Mouse (Mus musculus): ENCODE measurements around the gene Pkm.
A peak's percentile ranks its signal among the peaks of the same experiment; 100 is the strongest.

Pkm gene

DNA sequence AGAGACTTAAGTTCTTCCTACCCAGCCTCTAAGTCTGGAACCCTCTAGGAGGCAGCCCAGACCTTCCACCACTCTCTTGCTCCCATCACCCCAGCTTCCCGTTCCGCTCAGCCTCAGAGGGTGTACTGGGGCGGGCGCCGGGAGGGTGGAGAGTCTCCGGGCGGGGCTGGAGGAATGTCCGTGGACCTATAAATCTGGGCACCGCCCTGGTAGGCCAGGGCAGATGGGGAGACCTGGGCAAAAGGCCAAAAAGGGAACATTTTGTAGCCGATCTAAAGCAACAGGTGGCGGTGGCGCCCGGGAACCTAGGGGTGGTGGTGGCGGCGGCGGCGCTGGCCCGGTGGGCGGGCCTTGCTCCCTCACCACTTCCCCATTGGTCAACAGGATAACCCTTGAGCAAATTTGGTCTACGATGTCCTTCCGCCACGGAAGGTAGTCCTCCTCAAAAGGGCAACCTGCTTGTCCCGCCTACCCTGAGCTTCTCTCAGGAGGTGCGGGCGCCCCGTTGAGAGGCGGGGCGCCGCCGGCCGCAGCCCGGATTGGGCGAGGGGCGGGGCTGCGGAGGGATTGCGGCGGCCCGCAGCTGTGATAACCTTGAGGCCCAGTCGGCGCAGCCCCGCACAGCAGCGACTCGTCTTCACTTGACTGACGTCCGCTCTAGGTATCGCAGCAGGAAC is at the start of gene Pkm:
Gene Pkm (plus strand): TSS at position 411 of the 677 bp plus-strand sequence.
- peak; percentile 97 for DNase-seq

DNA sequence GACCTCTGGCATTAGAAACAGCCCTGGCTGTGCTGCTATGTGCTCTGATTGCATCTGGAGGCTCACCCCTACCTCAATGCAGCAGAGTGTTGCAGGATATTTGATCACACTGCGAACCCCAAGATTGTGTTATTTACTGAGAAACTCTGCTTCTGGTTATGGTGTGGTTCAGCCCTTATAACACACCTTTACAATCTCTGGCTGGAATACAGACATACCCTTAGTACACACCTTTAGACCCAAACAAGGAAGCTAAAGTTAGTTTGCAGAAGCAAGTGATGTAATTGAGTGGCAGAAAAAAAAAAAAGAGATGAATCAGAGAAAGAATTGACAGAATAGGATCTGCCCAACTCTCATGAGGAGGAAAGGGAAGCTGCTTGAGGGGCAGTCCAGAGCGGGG is 45.2 kb upstream of the Pkm start:
- no peak for DNase-seq

- no peak for DNase-seq
Observed at GRCm38 (mm10) chr9:59615797-59616196, 40.4 kb upstream of the Pkm start.

DNA sequence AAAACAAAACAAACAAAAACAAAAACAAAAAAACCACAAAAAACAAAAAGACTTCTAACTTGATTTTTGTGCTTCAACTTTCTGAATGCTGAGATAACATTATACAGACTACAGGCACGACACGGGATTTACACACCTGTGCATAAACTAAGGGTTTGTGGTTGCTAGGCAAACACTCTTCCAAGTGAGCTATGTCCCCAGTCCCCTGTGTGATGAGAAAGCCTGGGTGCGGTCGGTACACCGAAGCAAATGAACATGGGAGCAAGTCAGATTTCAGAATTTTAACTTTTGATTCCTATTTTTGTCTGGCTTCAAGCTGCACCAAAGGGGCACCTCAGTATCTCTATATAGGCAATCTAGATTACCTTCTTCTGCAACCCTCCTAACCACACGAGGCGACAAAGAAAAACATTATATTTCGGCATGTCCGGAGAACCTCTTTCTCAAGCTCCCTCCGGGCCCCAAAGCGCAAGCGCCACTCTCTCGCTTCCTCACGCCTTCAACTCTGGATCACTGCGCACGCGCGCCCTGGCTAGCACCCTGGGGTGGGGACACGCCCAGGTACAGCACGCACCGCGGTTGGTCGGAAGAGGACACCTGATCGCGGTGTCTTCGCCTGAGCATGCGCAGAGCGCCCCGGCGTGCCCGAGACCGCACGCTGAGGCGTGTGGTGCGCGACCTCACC is 39.4 kb upstream of the Pkm start, which contains the start of gene Parp6:
Gene Parp6 (plus strand): TSS at position 663 of the 685 bp plus-strand sequence.
- DNase-seq, result peak; percentile 100

- DNase-seq, result no peak
Observed at GRCm38 (mm10) chr9:59617307-59617973, 38.7 kb upstream of the Pkm start.

- DNase-seq, result no peak
Observed at GRCm38 (mm10) chr9:59638372-59638771, 17.8 kb upstream of the Pkm start.

DNA sequence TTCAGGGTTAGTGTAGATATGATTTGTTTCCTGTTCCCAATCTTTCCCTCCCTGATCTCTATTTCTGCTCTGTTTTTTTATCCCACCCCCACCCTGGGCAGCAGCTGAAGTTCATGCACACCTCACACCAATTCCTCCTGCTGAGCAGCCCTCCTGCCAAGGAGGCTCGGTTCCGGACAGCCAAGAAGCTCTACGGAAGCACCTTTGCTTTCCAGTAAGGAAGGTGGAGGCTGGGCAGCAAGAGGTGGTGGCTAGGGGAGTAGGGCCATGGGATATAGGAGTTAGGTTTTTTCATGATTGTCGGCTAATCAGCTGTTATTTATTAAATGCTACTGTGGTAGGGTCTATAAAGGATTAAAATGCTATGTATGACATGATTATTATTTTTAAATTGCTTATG is 16.2 kb upstream of the Pkm start:
- no peak for DNase-seq

DNA sequence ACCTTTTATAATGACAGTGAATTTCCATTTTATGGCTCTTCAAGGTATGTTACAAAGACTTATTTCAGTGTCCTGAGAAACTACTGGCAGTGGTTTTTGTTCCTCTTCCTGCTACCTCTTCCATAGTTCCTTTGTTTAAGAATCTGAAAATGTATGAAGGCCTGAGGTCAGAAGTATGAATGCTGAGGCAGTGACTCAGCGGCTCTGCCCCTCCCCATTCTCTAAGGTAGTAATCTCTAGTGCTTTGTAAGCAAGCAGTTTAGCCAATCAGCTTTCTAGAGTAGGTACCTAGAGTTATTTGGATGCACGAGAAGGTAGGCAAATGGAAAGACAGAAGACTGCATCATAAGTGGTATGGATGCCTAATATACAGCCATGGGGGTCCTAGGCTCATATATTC is 14.8 kb upstream of the Pkm start:
- DNase-seq, result no peak

- no peak for DNase-seq
Observed at GRCm38 (mm10) chr9:59649911-59650310, 6.3 kb upstream of the Pkm start.

GRCm38 (mm10) chr9:59653371-59653770 is 2.8 kb upstream of the Pkm start:
- peak in 1 of 2 experiments; percentile 22 for DNase-seq

DNA sequence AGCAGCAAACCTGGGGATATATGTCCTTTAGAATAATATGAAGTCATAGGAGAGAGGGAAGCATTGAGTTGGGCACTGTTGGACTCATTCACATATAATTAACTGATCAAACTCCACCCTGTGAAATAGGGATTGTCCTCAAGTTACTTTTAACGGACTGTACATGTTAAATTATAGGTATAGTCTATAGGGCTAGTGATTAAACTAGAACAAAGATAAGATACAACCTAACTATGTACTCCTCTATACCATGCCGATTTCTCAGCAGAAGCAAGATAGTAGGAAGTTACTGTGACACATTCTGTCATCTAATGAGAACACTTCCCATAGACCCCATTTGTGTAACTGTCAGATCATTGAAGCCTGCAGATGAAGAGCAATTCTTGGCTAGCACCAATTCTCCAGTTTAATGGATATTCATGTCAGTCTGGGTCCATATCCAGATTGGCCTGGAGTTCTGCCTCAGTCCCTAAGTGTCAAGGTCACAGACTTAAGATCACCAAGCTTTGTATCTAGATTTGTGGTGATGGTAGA is 1.7 kb upstream of the Pkm start:
- DNase-seq, result no peak

DNA sequence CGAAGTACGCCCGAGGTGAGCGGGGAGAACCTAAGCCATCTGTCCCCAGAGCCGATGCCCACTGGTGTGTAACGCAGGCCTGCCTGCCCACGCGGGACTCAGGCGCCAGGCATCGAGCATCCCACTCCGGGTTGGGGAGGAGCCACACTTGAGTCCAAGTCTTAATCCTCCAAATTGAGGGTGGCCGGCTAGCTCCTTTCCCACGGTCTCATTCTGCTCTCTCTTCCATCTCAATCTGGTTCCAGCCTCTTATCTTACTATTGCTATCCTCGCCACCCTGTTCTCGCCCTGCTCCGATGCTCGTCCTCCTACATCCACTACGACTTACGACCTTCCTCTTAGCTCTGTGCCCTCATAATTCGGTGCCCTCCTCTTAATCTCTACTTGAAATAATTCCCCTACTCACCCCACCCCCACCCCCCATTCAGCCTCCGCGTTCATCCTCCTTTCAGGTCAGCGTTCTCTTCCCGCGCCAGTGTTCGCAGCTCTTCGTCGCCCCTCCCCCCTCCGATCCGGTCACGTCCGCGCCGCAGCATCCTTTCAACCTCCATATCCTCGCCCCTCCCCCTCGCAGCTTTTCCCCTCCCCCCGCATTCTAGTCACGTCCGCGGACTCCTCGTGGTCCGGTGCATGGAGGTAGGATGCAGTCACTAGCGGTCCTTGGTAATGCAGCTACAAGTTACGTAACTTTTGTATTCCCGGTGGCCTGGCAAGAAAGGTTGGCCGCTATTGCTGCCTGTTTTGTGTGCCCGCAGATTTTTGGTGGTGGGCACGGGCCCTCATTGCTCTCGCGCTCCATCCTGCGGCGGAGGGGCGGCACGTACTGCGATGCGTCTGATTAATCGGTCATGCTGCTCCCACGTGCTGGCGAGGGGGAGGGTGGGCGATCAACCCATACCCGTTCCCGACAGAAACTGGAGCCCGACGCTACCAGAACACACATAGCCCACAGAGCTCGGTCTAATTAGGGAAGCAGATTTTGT is 758 bp downstream of the Pkm start:
- peak; percentile 79 to 80 for DNase-seq

- DNase-seq, result no peak
Observed at GRCm38 (mm10) chr9:59658146-59658545, 2.0 kb downstream of the Pkm start.

DNA sequence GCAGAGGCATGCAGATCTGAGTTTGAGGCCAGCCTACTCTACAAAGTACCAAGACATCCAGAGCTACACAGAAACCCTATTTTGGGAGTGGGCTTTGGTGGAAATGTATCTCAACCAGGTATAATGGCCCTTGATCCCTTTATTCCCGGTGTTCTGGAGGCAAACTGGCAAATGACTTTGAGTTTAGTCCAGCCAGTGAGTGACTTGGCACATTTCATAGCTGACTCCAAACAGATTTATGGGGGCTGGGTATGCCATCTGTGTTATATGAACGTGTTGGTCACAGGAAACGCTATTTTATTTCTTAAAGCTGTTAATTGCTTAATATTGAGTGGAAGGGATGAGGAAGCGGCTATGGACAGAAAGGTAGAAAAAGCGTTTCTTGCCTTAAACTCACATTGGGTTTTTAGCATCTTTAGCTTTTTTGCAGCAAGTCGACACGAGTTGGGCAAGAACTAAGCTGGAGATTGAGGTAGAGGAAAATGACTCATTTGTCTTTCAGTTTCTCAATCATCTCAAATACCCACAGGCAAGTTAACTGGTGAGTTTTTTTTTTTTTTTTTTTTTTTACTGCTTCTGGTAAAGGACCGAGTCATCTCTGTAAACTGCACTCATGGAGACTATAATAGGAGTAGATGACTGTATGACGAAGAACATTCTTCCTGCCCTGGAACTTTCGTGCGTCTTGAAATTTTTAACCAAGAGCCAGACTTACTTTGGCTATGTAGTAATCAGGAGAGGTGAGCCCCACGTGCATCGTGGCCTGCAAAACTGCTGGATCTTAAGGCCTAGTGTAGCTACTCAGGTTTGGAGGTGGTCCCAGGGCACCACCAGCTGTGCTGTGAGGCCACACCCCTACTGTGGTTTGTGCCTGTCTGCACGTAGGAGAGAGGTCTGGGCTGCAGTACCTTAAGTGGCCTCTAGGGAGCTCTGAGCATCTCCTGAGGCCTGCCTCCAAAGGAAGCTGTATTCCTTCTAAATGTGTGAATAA is 3.2 kb downstream of the Pkm start:
- peak; percentile 86 to 89 for DNase-seq

DNA sequence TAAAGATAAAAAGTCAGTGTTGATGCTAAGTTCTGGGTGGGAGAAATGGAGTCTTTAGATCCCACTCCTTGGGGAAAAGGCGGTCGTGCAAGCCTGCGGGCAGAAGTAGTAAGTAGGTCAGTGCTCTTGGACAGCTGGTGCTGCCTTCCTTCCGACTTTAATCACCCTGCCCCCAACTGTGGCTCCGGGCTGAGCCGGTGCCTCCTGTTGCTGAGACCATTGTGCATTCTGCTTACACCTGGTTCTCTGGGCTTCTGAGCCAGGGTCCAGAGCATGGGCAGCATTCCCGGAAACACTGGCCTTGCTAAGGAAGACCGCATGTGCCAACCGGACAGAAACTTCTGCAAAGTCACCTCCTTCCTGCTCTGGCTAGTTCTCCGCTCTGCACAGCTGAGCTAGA is 4.3 kb downstream of the Pkm start:
- DNase-seq, result peak; percentile 44 to 67

DNA sequence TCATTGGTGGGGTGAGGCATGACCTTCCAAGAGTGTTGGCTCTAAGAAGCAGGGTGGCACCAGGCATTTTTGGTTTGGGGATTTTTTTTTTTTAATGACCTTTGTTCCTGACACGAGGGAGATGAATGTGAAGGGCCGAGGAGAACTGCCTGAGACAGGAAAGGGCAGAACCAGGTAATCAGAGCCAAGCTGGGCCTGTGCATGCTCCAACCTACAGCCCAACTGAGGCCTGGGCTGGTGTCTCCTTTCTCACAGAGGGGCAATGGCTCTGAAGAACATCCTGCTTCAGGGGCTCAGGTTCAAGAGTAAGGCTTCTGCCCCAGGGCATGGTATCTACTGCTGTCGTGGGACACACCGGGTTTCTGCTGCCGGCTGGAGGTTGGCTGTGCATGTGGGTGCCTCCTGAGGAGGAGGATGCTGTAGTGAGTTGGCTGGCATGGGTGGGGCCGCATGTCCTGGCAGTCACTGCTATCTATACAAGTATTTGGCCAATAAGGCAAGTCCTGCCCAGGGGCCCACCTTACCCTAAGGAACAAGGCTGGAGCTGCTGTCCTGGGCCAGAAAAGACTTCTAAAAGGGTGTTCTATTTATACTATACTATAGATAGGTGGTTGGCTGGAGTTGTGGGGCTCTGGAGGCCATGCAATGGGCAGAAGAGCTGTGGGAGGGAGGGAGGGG is 5.3 kb downstream of the Pkm start:
- DNase-seq, result no peak

GRCm38 (mm10) chr9:59663226-59663625 is 7.1 kb downstream of the Pkm start:
- DNase-seq, result no peak

- no peak for DNase-seq
Observed at GRCm38 (mm10) chr9:59663957-59664356, 7.8 kb downstream of the Pkm start.

DNA sequence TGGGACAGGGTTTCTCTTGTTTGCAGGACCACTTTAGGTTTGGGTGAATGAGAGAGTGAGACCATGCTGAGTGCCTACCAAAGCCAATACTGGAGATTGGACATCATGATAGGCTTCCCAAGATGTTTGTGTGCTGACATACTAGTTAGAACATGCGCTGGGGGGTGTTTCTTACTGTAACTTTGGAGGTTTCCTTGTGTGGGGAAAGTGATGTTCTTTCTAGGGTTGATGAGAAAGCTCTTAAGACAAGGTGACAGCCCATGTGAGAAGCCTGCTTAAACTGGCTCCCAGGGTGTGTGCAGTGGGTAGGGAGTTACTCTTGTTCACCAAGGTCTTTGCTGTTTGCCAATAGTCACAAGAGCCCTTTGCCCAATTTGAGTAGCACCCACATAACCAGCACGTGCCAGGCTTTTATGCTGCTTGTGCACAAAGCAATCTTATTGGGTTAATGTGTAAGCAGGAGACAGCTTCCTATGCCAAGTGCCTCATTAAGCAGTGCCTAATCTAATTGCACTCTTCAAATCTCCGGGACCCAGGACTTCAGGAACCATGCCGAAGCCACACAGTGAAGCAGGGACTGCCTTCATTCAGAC is 8.6 kb downstream of the Pkm start:
- peak in 1 of 2 experiments; percentile 49 for DNase-seq

GRCm38 (mm10) chr9:59666016-59666415 is 9.8 kb downstream of the Pkm start:
- no peak for DNase-seq
